Mouse (Mus musculus) erythroblast, embryonic 14.5 days (primary cell): ENCODE data around the gene Smc3. TPM values are rescaled to one million over a fixed set of nuclear protein-coding genes. Genes with fewer than 3 reads are reported as not detected.
"Not testable (repeated sequence)": the region's sequence is repeated elsewhere in the genome, so short reads cannot be mapped to it uniquely, and the experiment has no call there.

ENCODE experiments used
- H3K27me3 ChIP-seq: 2 replicates; pipeline ENCODE4 v1.6.1; 2012; ENCODE audit warnings: inconsistent platforms; ENCODE audit not compliant: control insufficient read depth
- H3K36me3 ChIP-seq: 2 replicates; pipeline ENCODE4 v1.6.1; 2012; ENCODE audit warnings: mild to moderate bottlenecking, inconsistent platforms; ENCODE audit not compliant: control insufficient read depth
- H3K4me1 ChIP-seq: 2 replicates; pipeline ENCODE4 v1.6.1; 2012; ENCODE audit warnings: inconsistent platforms; ENCODE audit not compliant: control insufficient read depth
- H3K4me3 ChIP-seq: replicated peaks from 2 replicates; pipeline ENCODE3; 2012; ENCODE audit warnings: moderate library complexity, mild to moderate bottlenecking, inconsistent platforms
- H3K9me3 ChIP-seq: 2 replicates; pipeline ENCODE4 v1.6.1; 2012; ENCODE audit warnings: low read length, inconsistent platforms, mixed read lengths; ENCODE audit not compliant: control insufficient read depth
- GATA1 ChIP-seq: IDR thresholded peaks from 2 replicates; pipeline ENCODE4 v1.6.1; 2012; ENCODE audit warnings: low read length, inconsistent platforms, mixed read lengths
- TAL1 ChIP-seq: IDR thresholded peaks from 3 replicates; pipeline ENCODE4 v1.6.1; 2012; ENCODE audit warnings: low read length, inconsistent platforms, mixed read lengths
- polyA plus RNA-seq: library from polyadenylated mRNA; stranded (reverse); fragments of >175 nt; gene quantifications from 2 replicates; pipeline ENCODE4 v1.2.3, GENCODE M21; 2012

Gene Smc3
- polyA plus RNA-seq, 1 experiment, result 3.6 TPM

DNA sequence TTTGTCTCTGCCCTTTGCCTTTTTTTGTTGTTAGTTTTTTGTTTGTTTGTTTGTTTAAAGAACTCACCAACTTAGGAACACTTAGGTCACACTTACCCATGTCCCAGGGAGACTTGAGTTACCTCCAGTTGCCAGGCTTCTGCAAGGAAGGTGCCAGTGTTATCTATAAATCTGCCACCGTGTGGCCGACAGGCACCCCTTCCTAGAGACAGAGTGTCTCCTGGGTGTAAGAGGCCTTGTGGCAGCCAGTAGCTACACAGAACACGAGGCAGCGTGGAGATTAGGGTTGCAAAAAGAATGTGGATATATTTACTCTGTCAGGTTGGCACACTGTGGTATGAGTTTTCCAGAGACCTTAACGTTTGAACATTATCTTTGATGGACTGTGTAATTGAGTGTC, 47.9 kb downstream of the Smc3 start:
- TF ChIP-seq GATA1 (no peak), TAL1 (no peak)
- Histone ChIP-seq H3K4me3 (no peak overlapping the region), H3K9me3 (no peaks in the 10 kb centered on the region), H3K36me3 (peaks cover 66% of the 10 kb centered on the region), H3K27me3 (no peaks in the 10 kb centered on the region), H3K4me1 (no peaks in the 10 kb centered on the region)

DNA sequence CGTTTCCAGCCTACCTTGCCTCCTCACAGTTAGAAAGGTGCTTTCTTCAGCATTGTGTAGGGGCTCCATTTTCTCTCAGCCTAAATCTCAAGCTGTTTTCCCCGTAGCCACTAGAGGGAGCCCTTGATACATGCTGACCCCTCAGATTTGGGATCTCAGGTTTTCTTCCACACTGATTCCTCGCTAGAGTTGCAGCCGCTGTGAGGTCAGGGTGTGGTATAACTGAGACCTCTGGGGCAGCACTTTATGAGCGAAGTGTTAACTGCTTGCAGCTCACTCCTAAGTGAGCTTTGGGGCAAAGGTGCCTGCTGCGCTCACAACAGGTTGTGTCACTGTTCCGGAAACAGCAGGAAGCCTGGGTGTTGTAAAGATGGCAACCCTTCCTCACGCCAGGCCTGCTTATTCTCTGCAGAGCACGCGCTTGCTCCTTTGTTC, 48.6 kb downstream of the Smc3 start:
- TF ChIP-seq GATA1 (no peak), TAL1 (no peak)
- Histone ChIP-seq H3K4me3 (no peak overlapping the region), H3K36me3 (peaks cover 58% of the 10 kb centered on the region), H3K4me1 (no peaks in the 10 kb centered on the region), H3K27me3 (no peaks in the 10 kb centered on the region), H3K9me3 (no peaks in the 10 kb centered on the region)

- no peak overlapping the region for H3K4me3 ChIP-seq
- no peaks in the 10 kb centered on the region for H3K4me1 ChIP-seq
- TF ChIP-seq GATA1 (no peak), TAL1 (no peak)
- peaks cover 54% of the 10 kb centered on the region for H3K36me3 ChIP-seq
- no peaks in the 10 kb centered on the region for H3K27me3 ChIP-seq
- H3K9me3 ChIP-seq, result no peaks in the 10 kb centered on the region
Measured at GRCm38 (mm10) chr19:53649361-53649760, 49.2 kb downstream of the Smc3 start.

GRCm38 (mm10) chr19:53649802-53650201, 49.6 kb downstream of the Smc3 start:
- H3K36me3 ChIP-seq, result peaks cover 50% of the 10 kb centered on the region
- TF ChIP-seq TAL1 (no peak), GATA1 (no peak)
- H3K4me3 ChIP-seq, result no peak overlapping the region
- H3K9me3 ChIP-seq, result no peaks in the 10 kb centered on the region
- no peaks in the 10 kb centered on the region for H3K4me1 ChIP-seq
- no peaks in the 10 kb centered on the region for H3K27me3 ChIP-seq

DNA sequence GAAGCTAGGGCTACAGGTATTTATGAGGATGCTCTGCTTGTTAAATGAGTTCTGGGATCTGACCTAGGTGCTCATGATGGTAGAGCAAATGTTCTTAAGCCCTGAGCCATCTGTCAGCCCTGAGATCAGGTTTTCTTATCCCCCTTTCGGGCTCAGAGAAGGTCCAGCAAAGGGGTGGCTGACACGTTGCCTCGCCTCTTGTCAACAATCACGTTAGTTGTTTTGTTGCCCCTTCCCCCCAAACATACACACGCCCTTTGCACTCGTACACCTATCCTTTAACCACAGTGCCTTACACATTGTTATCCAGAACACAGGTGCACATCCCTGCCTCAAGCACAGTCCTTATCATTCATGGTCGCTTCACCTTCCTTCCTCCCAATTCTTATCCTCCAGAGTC, 50.7 kb downstream of the Smc3 start:
- Histone ChIP-seq H3K4me3 (no peak overlapping the region), H3K4me1 (no peaks in the 10 kb centered on the region), H3K9me3 (no peaks in the 10 kb centered on the region), H3K36me3 (peaks cover 39% of the 10 kb centered on the region), H3K27me3 (no peaks in the 10 kb centered on the region)
- TF ChIP-seq TAL1 (no peak), GATA1 (no peak)

DNA sequence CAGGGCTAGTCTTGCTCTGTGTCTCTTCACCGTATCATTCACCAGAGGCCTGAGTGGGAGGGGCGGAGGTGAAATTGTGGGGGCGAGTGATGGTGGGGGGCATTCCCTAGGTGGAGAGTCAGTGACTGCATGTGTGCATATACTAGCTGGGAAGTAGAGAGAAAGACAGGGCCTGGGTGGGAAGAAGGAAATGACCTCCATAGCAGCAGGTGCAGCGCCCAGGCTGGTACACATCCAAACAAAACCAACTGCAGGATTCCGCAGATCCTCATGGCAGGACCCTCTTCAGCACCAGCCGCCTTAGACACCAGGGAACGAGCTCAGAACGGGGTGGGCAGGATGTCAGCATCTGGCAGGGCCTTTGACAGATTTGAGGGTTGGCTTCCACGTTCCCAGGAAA, 52.1 kb downstream of the Smc3 start:
- H3K36me3 ChIP-seq, result peaks cover 26% of the 10 kb centered on the region
- H3K27me3 ChIP-seq, result no peaks in the 10 kb centered on the region
- no peak overlapping the region for H3K4me3 ChIP-seq
- H3K4me1 ChIP-seq, result no peaks in the 10 kb centered on the region
- H3K9me3 ChIP-seq, result no peaks in the 10 kb centered on the region
- no peak for TF ChIP-seq GATA1
- TF ChIP-seq TAL1, result no peak

- Histone ChIP-seq H3K4me3 (no peak overlapping the region), H3K27me3 (peaks cover 2% of the 10 kb centered on the region; the same call in 1 of the 2 replicates), H3K36me3 (peaks cover 12% of the 10 kb centered on the region), H3K9me3 (no peaks in the 10 kb centered on the region), H3K4me1 (no peaks in the 10 kb centered on the region)
- TF ChIP-seq GATA1 (no peak), TAL1 (no peak)
Measured at GRCm38 (mm10) chr19:53653624-53654467, 53.6 kb downstream of the Smc3 start.

DNA sequence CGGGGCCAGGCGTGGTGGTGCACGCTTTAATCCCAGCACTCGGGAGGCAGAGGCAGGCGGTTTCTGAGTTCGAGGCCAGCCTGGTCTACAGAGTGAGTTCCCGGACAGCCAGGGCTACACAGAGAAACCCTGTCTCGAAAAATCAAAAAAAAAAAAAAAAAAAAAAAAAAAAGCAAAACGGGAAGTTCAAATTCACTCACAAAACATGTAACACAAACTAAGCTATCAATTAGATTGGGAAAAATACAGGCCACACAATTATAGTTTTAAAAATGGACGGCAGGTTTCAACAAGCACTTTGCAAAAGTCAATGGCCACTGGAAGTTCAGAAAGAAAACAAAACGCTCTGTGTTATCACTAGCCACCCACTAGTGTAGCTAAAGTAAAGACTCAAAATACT, 56.2 kb downstream of the Smc3 start:
- not testable (repeated sequence) for H3K27me3 ChIP-seq, H3K4me1 ChIP-seq, H3K36me3 ChIP-seq, H3K4me3 ChIP-seq, H3K9me3 ChIP-seq

DNA sequence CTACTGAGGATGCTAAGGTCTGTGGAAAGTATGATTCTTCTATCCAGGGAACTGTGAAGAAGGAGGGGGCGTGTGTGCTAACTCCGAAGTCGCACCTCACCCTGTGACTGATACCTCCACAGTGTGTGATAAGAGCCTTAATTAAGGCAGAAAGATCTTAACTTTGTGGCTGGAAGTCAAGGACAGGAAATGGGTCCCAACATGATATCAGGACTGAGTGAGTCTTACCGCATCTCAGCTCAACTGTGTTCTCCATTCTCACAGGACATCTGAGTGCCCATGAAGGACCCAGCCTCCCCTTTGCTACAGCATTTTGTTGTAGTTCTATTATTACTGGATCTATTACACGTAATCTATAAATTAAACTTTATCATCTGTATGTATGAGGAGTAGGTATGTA, 57.2 kb downstream of the Smc3 start:
- peaks cover 2% of the 10 kb centered on the region; the same call in 1 of the 2 replicates for H3K27me3 ChIP-seq
- no peak overlapping the region for H3K4me3 ChIP-seq
- no peaks in the 10 kb centered on the region for H3K9me3 ChIP-seq
- TF ChIP-seq TAL1 (no peak), GATA1 (no peak)
- H3K36me3 ChIP-seq, result no peaks in the 10 kb centered on the region
- no peaks in the 10 kb centered on the region for H3K4me1 ChIP-seq
